Mouse (Mus musculus): ENCODE measurements around the gene Mmp24. TPM values are rescaled to one million over a fixed set of nuclear protein-coding genes. Genes with fewer than 3 reads are reported as not detected.
A peak's percentile ranks its signal among the peaks of the same experiment; 100 is the strongest.

The Mmp24 gene
- total RNA-seq (2014; rRNA removed; ENCODE audit: low replicate concordance) (0.04 and 0.38 TPM in 2 replicates), polyA plus RNA-seq (2015; fragmentation: Nextera tagmentation; extraction: Ambion mirVana) (0.03 and 0.04 TPM in 2 replicates)

- H3K4me3 ChIP-seq (ENCODE audit: low read depth, low read length), result peak within 1 kb of the TSS; percentile 44
- H3K4me1 ChIP-seq (ENCODE audit: control insufficient read depth, insufficient read depth), result no peaks in the 10 kb centered on the region
- H3K9ac ChIP-seq (replicated peaks; ENCODE audit: low read depth, low read length), result no peak within 1 kb of the TSS
- no peak within 1 kb of the TSS for H3K27ac ChIP-seq (ENCODE audit: low read depth)
- ATAC-seq (ENCODE audit: insufficient read depth, low read depth), result peak; percentile 44; the same call in 1 of the 2 replicates
- no peaks in the 10 kb centered on the region for H3K9me3 ChIP-seq (replicated peaks; ENCODE audit: control insufficient read depth, low read length)
- 3% methylated on average over 39 of the region's 100 CpGs for WGBS
- no peak for DNase-seq (ENCODE audit: low spot score)
- TF ChIP-seq EP300 (IDR thresholded peaks at IDR 0.05; ENCODE audit: low read depth) (no peak), CTCF (IDR thresholded peaks at IDR 0.05; ENCODE audit: low read depth) (no peak)
- H3K36me3 ChIP-seq (replicated peaks; ENCODE audit: control insufficient read depth, insufficient read depth, low read length), result no peaks in the 10 kb centered on the region
- H3K4me2 ChIP-seq (ENCODE audit: low read depth, low read length), result peak within 1 kb of the TSS; percentile 91
- peaks cover 60% of the 10 kb centered on the region for H3K27me3 ChIP-seq (ENCODE audit: control insufficient read depth, insufficient read depth, low read length)
These were observed at the start of gene Mmp24 for GRCm38 (mm10) chr2:155774927-155775684. Gene Mmp24, plus strand, starts transcription at chr2:155775342.

GRCm38 (mm10) chr2:155726302-155726701 is 48.8 kb upstream of the Mmp24 start:
- H3K4me2 ChIP-seq (ENCODE audit: low read depth, low read length), result no peak overlapping the region
- WGBS, result 81% methylated on average over 7 of the region's 7 CpGs
- no peaks in the 10 kb centered on the region for H3K27me3 ChIP-seq (ENCODE audit: control insufficient read depth, insufficient read depth, low read length)
- no peaks in the 10 kb centered on the region for H3K9me3 ChIP-seq (replicated peaks; ENCODE audit: control insufficient read depth, low read length)
- H3K36me3 ChIP-seq (replicated peaks; ENCODE audit: control insufficient read depth, insufficient read depth, low read length), result peaks cover 8% of the 10 kb centered on the region; the same call in 1 of the 2 replicates
- no peak overlapping the region for H3K9ac ChIP-seq (replicated peaks; ENCODE audit: low read depth, low read length)
- DNase-seq (ENCODE audit: low spot score), result no peak
- H3K4me1 ChIP-seq (ENCODE audit: control insufficient read depth, insufficient read depth), result peaks cover 6% of the 10 kb centered on the region
- H3K4me3 ChIP-seq (ENCODE audit: low read depth, low read length), result no peak overlapping the region
- TF ChIP-seq CTCF (IDR thresholded peaks at IDR 0.05; ENCODE audit: low read depth), result no peak
- no peak for TF ChIP-seq EP300 (IDR thresholded peaks at IDR 0.05; ENCODE audit: low read depth)
- H3K27ac ChIP-seq (ENCODE audit: low read depth), result no peak overlapping the region
- no peak for ATAC-seq (ENCODE audit: insufficient read depth, low read depth)

GRCm38 (mm10) chr2:155727764-155728395 is 47.3 kb upstream of the Mmp24 start:
- no peak overlapping the region for H3K4me2 ChIP-seq (ENCODE audit: low read depth, low read length)
- 72% methylated on average over 7 of the region's 7 CpGs for WGBS

GRCm38 (mm10) chr2:155728742-155729141 is 46.4 kb upstream of the Mmp24 start:
- H3K27me3 ChIP-seq (ENCODE audit: control insufficient read depth, insufficient read depth, low read length), result no peaks in the 10 kb centered on the region
- peak overlapping the region; percentile 75 for H3K4me3 ChIP-seq (ENCODE audit: low read depth, low read length)
- ATAC-seq (ENCODE audit: insufficient read depth, low read depth), result peak; percentile 8; the same call in 1 of the 2 replicates
- peak overlapping the region; percentile 96 for H3K4me2 ChIP-seq (ENCODE audit: low read depth, low read length)
- H3K9ac ChIP-seq (replicated peaks; ENCODE audit: low read depth, low read length), result peak overlapping the region; percentile 57
- H3K27ac ChIP-seq (ENCODE audit: low read depth), result no peak overlapping the region
- no peak for DNase-seq (ENCODE audit: low spot score)
- no peaks in the 10 kb centered on the region for H3K36me3 ChIP-seq (replicated peaks; ENCODE audit: control insufficient read depth, insufficient read depth, low read length)
- no peaks in the 10 kb centered on the region for H3K9me3 ChIP-seq (replicated peaks; ENCODE audit: control insufficient read depth, low read length)
- H3K4me1 ChIP-seq (ENCODE audit: control insufficient read depth, insufficient read depth), result peaks cover 6% of the 10 kb centered on the region
- TF ChIP-seq EP300 (IDR thresholded peaks at IDR 0.05; ENCODE audit: low read depth) (no peak), CTCF (IDR thresholded peaks at IDR 0.05; ENCODE audit: low read depth) (no peak)
- WGBS, result 5% methylated on average over 15 of the region's 15 CpGs

More at GRCm38 (mm10) chr2:155727764-155728395, 47.3 kb upstream of the Mmp24 start:
- no peak for DNase-seq (ENCODE audit: low spot score)
- TF ChIP-seq EP300 (IDR thresholded peaks at IDR 0.05; ENCODE audit: low read depth) (no peak), CTCF (IDR thresholded peaks at IDR 0.05; ENCODE audit: low read depth) (no peak)
- Histone ChIP-seq H3K9me3 (replicated peaks; ENCODE audit: control insufficient read depth, low read length) (no peaks in the 10 kb centered on the region), H3K27ac (ENCODE audit: low read depth) (no peak overlapping the region), H3K4me3 (ENCODE audit: low read depth, low read length) (no peak overlapping the region), H3K27me3 (ENCODE audit: control insufficient read depth, insufficient read depth, low read length) (no peaks in the 10 kb centered on the region), H3K4me1 (ENCODE audit: control insufficient read depth, insufficient read depth) (peaks cover 6% of the 10 kb centered on the region), H3K36me3 (replicated peaks; ENCODE audit: control insufficient read depth, insufficient read depth, low read length) (peaks cover 2% of the 10 kb centered on the region; the same call in 1 of the 2 replicates), H3K9ac (replicated peaks; ENCODE audit: low read depth, low read length) (no peak overlapping the region)
- no peak for ATAC-seq (ENCODE audit: insufficient read depth, low read depth)

GRCm38 (mm10) chr2:155729158-155729645 is 45.9 kb upstream of the Mmp24 start, which contains the start of gene Edem2:
Gene Edem2, minus strand, starts transcription at chr2:155729475.
- TF ChIP-seq EP300 (IDR thresholded peaks at IDR 0.05; ENCODE audit: low read depth), result no peak
- DNase-seq (ENCODE audit: low spot score) (peak; percentile 90), ATAC-seq (ENCODE audit: insufficient read depth, low read depth) (peak; percentile 92)
- no peak within 1 kb of the TSS for H3K27ac ChIP-seq (ENCODE audit: low read depth)
- no peaks in the 10 kb centered on the region for H3K27me3 ChIP-seq (ENCODE audit: control insufficient read depth, insufficient read depth, low read length)
- no peaks in the 10 kb centered on the region for H3K9me3 ChIP-seq (replicated peaks; ENCODE audit: control insufficient read depth, low read length)
- H3K9ac ChIP-seq (replicated peaks; ENCODE audit: low read depth, low read length), result peak within 1 kb of the TSS; percentile 57
- H3K4me3 ChIP-seq (ENCODE audit: low read depth, low read length), result peak within 1 kb of the TSS; percentile 75
- H3K36me3 ChIP-seq (replicated peaks; ENCODE audit: control insufficient read depth, insufficient read depth, low read length), result no peaks in the 10 kb centered on the region
- H3K4me1 ChIP-seq (ENCODE audit: control insufficient read depth, insufficient read depth), result peaks cover 6% of the 10 kb centered on the region
- WGBS, result under 1% methylated on average over 32 of the region's 33 CpGs
- H3K4me2 ChIP-seq (ENCODE audit: low read depth, low read length), result peak within 1 kb of the TSS; percentile 96

All from heart, postnatal 0 days (tissue).